Mouse (Mus musculus): ENCODE results near the gene Vmn1r71. TPM values are rescaled to one million over a fixed set of nuclear protein-coding genes. Genes with fewer than 3 reads are reported as not detected.

Vmn1r71 gene
- polyA plus RNA-seq (2012) = not detected in 2 replicates

DNA sequence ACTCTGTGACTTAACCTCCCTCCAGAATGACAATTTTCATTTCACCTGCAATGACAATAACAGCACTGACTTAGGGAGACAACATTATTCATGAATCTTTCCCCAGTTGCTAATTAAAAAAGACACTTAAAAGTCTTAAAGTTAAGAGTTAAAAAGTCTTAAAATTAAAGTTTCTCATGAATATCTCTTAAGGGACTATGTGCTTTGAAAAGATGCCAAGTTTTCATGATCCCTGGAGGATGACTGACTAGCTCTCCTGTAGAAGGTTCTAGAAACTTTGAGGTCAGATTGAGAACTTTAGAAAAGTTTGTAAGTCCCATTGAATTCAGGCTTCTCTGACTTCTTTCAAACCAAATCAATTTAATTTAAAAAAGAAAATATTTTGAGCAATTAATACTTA lies at the start of gene Vmn1r71:
TSS of gene Vmn1r71 (minus strand) at position 101 of the 400 bp plus-strand sequence.
- no peak for TF ChIP-seq GATA1 (IDR thresholded peaks at IDR 0.05; ENCODE audit: low read length)

Other genes with a start within 250 kb of the Vmn1r71 start
- not detected in 2 replicates for gene Vmn1r68, start 195.9 kb downstream of the Vmn1r71 start, polyA plus RNA-seq (2012)
- not detected in 2 replicates for gene Vmn1r69, start 140.7 kb downstream of the Vmn1r71 start, polyA plus RNA-seq (2012)
- gene Vmn1r70, start 122.8 kb downstream of the Vmn1r71 start, polyA plus RNA-seq (2012) = 0.01 TPM in 1 of 2 replicates, not detected in the other
- not detected in 2 replicates for gene Nlrp4b, start 66.6 kb downstream of the Vmn1r71 start, polyA plus RNA-seq (2012)
- not detected in 2 replicates for gene Zscan4b, start 150.7 kb upstream of the Vmn1r71 start, polyA plus RNA-seq (2012)

Measured in G1E-ER4 (cell line).